Mouse (Mus musculus): ENCODE measurements around the gene Adam19. TPM values are rescaled to one million over a fixed set of nuclear protein-coding genes. Genes with fewer than 3 reads are reported as not detected.

The Adam19 gene
- polyA plus RNA-seq, 1 experiment from 2014 or later = 4.0 TPM

GRCm38 (mm10) chr11:46076442-46077158, 20.8 kb downstream of the Adam19 start:
- 0 out of 2 replicates have a peak, but pooled peaks cover 5% of the 10 kb centered on the region for H3K4me1 ChIP-seq (replicated peaks; ENCODE audit: control insufficient read depth, insufficient read depth, low read length)
- TF ChIP-seq CTCF (IDR thresholded peaks at IDR 0.05; ENCODE audit: low read depth) = no peak
- no peak overlapping the region for H3K4me2 ChIP-seq (replicated peaks; ENCODE audit: low read depth)
- 94% methylated on average over 11 of the region's 11 CpGs for WGBS
- ATAC-seq = no peak
- H3K9me3 ChIP-seq (ENCODE audit: control insufficient read depth) = no peaks in the 10 kb centered on the region
- no peak overlapping the region for H3K4me3 ChIP-seq (ENCODE audit: low read depth, low read length)
- no peak overlapping the region for H3K27ac ChIP-seq (ENCODE audit: low read depth, low read length)
- 0 out of 2 replicates have a peak, but pooled peaks cover 8% of the 10 kb centered on the region for H3K36me3 ChIP-seq (ENCODE audit: control insufficient read depth, insufficient read depth)
- H3K27me3 ChIP-seq (replicated peaks; ENCODE audit: control insufficient read depth, insufficient read depth, low read length) = no peaks in the 10 kb centered on the region
- H3K9ac ChIP-seq (ENCODE audit: low read depth, low read length) = no peak overlapping the region

- Histone ChIP-seq H3K4me3 (ENCODE audit: low read depth, low read length) (no peak overlapping the region), H3K9ac (ENCODE audit: low read depth, low read length) (no peak overlapping the region), H3K27me3 (replicated peaks; ENCODE audit: control insufficient read depth, insufficient read depth, low read length) (no peaks in the 10 kb centered on the region), H3K9me3 (ENCODE audit: control insufficient read depth) (no peaks in the 10 kb centered on the region), H3K4me2 (replicated peaks; ENCODE audit: low read depth) (no peak overlapping the region), H3K4me1 (replicated peaks; ENCODE audit: control insufficient read depth, insufficient read depth, low read length) (0 out of 2 replicates have a peak, but pooled peaks cover 5% of the 10 kb centered on the region), H3K36me3 (ENCODE audit: control insufficient read depth, insufficient read depth) (0 out of 2 replicates have a peak, but pooled peaks cover 8% of the 10 kb centered on the region), H3K27ac (ENCODE audit: low read depth, low read length) (no peak overlapping the region)
- no peak for TF ChIP-seq CTCF (IDR thresholded peaks at IDR 0.05; ENCODE audit: low read depth)
- WGBS = 85% methylated on average over 5 of the region's 5 CpGs
- no peak for ATAC-seq
These were observed 21.5 kb downstream of the Adam19 start for GRCm38 (mm10) chr11:46077304-46077703.

GRCm38 (mm10) chr11:46077732-46078375, 22.1 kb downstream of the Adam19 start:
- Histone ChIP-seq H3K9me3 (ENCODE audit: control insufficient read depth) (no peaks in the 10 kb centered on the region), H3K36me3 (ENCODE audit: control insufficient read depth, insufficient read depth) (0 out of 2 replicates have a peak, but pooled peaks cover 8% of the 10 kb centered on the region), H3K9ac (ENCODE audit: low read depth, low read length) (no peak overlapping the region), H3K27ac (ENCODE audit: low read depth, low read length) (no peak overlapping the region), H3K4me1 (replicated peaks; ENCODE audit: control insufficient read depth, insufficient read depth, low read length) (0 out of 2 replicates have a peak, but pooled peaks cover 5% of the 10 kb centered on the region), H3K27me3 (replicated peaks; ENCODE audit: control insufficient read depth, insufficient read depth, low read length) (no peaks in the 10 kb centered on the region), H3K4me2 (replicated peaks; ENCODE audit: low read depth) (no peak overlapping the region), H3K4me3 (ENCODE audit: low read depth, low read length) (no peak overlapping the region)
- no peak for TF ChIP-seq CTCF (IDR thresholded peaks at IDR 0.05; ENCODE audit: low read depth)
- ATAC-seq = no peak
- WGBS = 84% methylated on average over 7 of the region's 7 CpGs

GRCm38 (mm10) chr11:46081075-46081474, 25.3 kb downstream of the Adam19 start:
- H3K9me3 ChIP-seq (ENCODE audit: control insufficient read depth) = no peaks in the 10 kb centered on the region
- no peak overlapping the region for H3K9ac ChIP-seq (ENCODE audit: low read depth, low read length)
- ATAC-seq = no peak
- H3K36me3 ChIP-seq (ENCODE audit: control insufficient read depth, insufficient read depth) = 0 out of 2 replicates have a peak, but pooled peaks cover 4% of the 10 kb centered on the region
- WGBS = 82% methylated on average over 2 of the region's 2 CpGs
- H3K4me1 ChIP-seq (replicated peaks; ENCODE audit: control insufficient read depth, insufficient read depth, low read length) = no peaks in the 10 kb centered on the region
- no peak overlapping the region for H3K4me3 ChIP-seq (ENCODE audit: low read depth, low read length)
- no peak overlapping the region for H3K27ac ChIP-seq (ENCODE audit: low read depth, low read length)
- no peak overlapping the region for H3K4me2 ChIP-seq (replicated peaks; ENCODE audit: low read depth)
- TF ChIP-seq CTCF (IDR thresholded peaks at IDR 0.05; ENCODE audit: low read depth) = no peak
- no peaks in the 10 kb centered on the region for H3K27me3 ChIP-seq (replicated peaks; ENCODE audit: control insufficient read depth, insufficient read depth, low read length)

GRCm38 (mm10) chr11:46083405-46083804, 27.6 kb downstream of the Adam19 start:
- no peaks in the 10 kb centered on the region for H3K27me3 ChIP-seq (replicated peaks; ENCODE audit: control insufficient read depth, insufficient read depth, low read length)
- no peaks in the 10 kb centered on the region for H3K36me3 ChIP-seq (ENCODE audit: control insufficient read depth, insufficient read depth)
- H3K4me1 ChIP-seq (replicated peaks; ENCODE audit: control insufficient read depth, insufficient read depth, low read length) = no peaks in the 10 kb centered on the region; the same call in 1 of the 2 replicates
- ATAC-seq = no peak
- no peak overlapping the region for H3K9ac ChIP-seq (ENCODE audit: low read depth, low read length)
- 53% methylated on average over 3 of the region's 3 CpGs for WGBS
- H3K4me3 ChIP-seq (ENCODE audit: low read depth, low read length) = no peak overlapping the region
- no peak for TF ChIP-seq CTCF (IDR thresholded peaks at IDR 0.05; ENCODE audit: low read depth)
- no peaks in the 10 kb centered on the region for H3K9me3 ChIP-seq (ENCODE audit: control insufficient read depth)
- H3K27ac ChIP-seq (ENCODE audit: low read depth, low read length) = no peak overlapping the region
- H3K4me2 ChIP-seq (replicated peaks; ENCODE audit: low read depth) = no peak overlapping the region

- ATAC-seq = no peak
- Histone ChIP-seq H3K27me3 (replicated peaks; ENCODE audit: control insufficient read depth, insufficient read depth, low read length) (no peaks in the 10 kb centered on the region), H3K4me2 (replicated peaks; ENCODE audit: low read depth) (no peak overlapping the region)
These were observed 28.1 kb downstream of the Adam19 start for GRCm38 (mm10) chr11:46083835-46084444.

More at GRCm38 (mm10) chr11:46083835-46084444, 28.1 kb downstream of the Adam19 start:
- 74% methylated on average over 11 of the region's 11 CpGs for WGBS
- no peak for TF ChIP-seq CTCF (IDR thresholded peaks at IDR 0.05; ENCODE audit: low read depth)
- no peak overlapping the region for H3K4me3 ChIP-seq (ENCODE audit: low read depth, low read length)
- no peaks in the 10 kb centered on the region for H3K9me3 ChIP-seq (ENCODE audit: control insufficient read depth)
- H3K27ac ChIP-seq (ENCODE audit: low read depth, low read length) = no peak overlapping the region; the same call in 1 of the 2 replicates
- no peaks in the 10 kb centered on the region for H3K36me3 ChIP-seq (ENCODE audit: control insufficient read depth, insufficient read depth)
- no peak overlapping the region for H3K9ac ChIP-seq (ENCODE audit: low read depth, low read length)
- H3K4me1 ChIP-seq (replicated peaks; ENCODE audit: control insufficient read depth, insufficient read depth, low read length) = no peaks in the 10 kb centered on the region; the same call in 1 of the 2 replicates
